Mouse (Mus musculus) thymus, adult 2 months (tissue): Measurements from ENCODE around the gene Gimap5.

Source experiments
- CTCF ChIP-seq: fragments of 200-500 bp; IDR thresholded peaks from 2 replicates; pipeline ENCODE4 v1.5.1; 2012; ENCODE audit warnings: mild to moderate bottlenecking, control low read depth, low read length, moderate library complexity, borderline replicate concordance; ENCODE audit not compliant: control insufficient read depth, poor library complexity, insufficient read depth; ENCODE audit errors: extremely low read depth
- POLR2A ChIP-seq: fragments of 200-500 bp; IDR thresholded peaks from 2 replicates; pipeline ENCODE4 v1.6.1; 2012; ENCODE audit warnings: mild to moderate bottlenecking, low read length, control low read depth, moderate library complexity; ENCODE audit not compliant: control insufficient read depth, poor library complexity, insufficient read depth; ENCODE audit errors: extremely low read depth

DNA sequence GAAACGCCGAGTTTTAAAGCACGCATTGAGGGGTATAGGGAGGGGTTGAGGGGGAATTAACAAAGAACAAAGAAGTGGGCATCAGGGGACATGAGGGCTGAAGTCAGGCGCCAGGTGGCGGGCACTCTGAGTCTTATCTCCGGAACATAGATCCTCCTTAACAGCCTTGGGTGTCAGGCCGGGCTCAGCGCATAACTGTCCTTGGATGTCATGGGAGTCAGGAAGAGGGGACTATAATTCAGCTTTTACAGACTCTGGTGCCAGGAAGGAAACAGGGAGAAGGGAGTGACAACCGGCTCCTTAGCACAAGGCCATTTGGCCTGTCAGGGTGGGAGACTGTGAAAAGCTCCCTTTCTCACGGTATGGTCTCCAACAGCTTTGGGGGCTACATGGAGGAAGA lies 18.5 kb downstream of the Gimap5 start:
- TF ChIP-seq POLR2A = no peak
- TF ChIP-seq CTCF = no peak
